Mouse (Mus musculus) midbrain, postnatal 0 days (tissue): ENCODE data around the gene Eipr1. TPM values are rescaled to one million over a fixed set of nuclear protein-coding genes. Genes with fewer than 3 reads are reported as not detected.

ENCODE experiments used
- ATAC-seq: fragments of 200-750 bp; cut with Nextera tagmentation; 2 replicates; pipeline ENCODE4 v1.8.0; 2017; ENCODE audit warnings: moderate number of reproducible peaks, mild to moderate bottlenecking, moderate TSS enrichment, moderate library complexity; ENCODE audit not compliant: low FRiP score
- DNase-seq: peaks from one replicate; pipeline ENCODE4 v3.0.0-alpha.2; 2015; ENCODE audit warnings: low spot score
- H3K27ac ChIP-seq: fragments of 300-500 bp; sonication (generic); 2 replicates; pipeline ENCODE4 v1.5.1; 2014; ENCODE audit warnings: low read depth, mild to moderate bottlenecking, low read length, mixed read lengths
- H3K27me3 ChIP-seq: fragments of 300-500 bp; sonication (generic); 2 replicates; pipeline ENCODE4 v1.6.1; 2014; ENCODE audit warnings: low read length, control low read depth, mixed read lengths; ENCODE audit not compliant: insufficient read depth
- H3K36me3 ChIP-seq: fragments of 300-500 bp; sonication (generic); 2 replicates; pipeline ENCODE4 v1.6.1; 2014; ENCODE audit warnings: low read length, control low read depth, mixed read lengths; ENCODE audit not compliant: insufficient read depth
- H3K4me1 ChIP-seq: fragments of 300-500 bp; sonication (generic); 2 replicates; pipeline ENCODE4 v1.6.1; 2014; ENCODE audit warnings: mild to moderate bottlenecking, control low read depth, antibody characterized with exemption, low read length, mixed read lengths; ENCODE audit not compliant: insufficient read depth
- H3K4me2 ChIP-seq: fragments of 300-500 bp; sonication (generic); 2 replicates; pipeline ENCODE4 v1.6.1; 2014; ENCODE audit warnings: low read depth, mild to moderate bottlenecking, low read length, mixed read lengths; ENCODE audit not compliant: poor library complexity, severe bottlenecking
- H3K4me3 ChIP-seq: fragments of 300-500 bp; sonication (generic); 2 replicates; pipeline ENCODE4 v1.5.1; 2014; ENCODE audit warnings: low read depth, mild to moderate bottlenecking, low read length, moderate library complexity
- H3K9ac ChIP-seq: fragments of 300-500 bp; sonication (generic); replicated peaks from 2 replicates; pipeline ENCODE4 v1.6.1; 2014; ENCODE audit warnings: mild to moderate bottlenecking, low read length, moderate library complexity, mixed read lengths; ENCODE audit not compliant: poor library complexity, severe bottlenecking
- H3K9me3 ChIP-seq: fragments of 300-500 bp; sonication (generic); 2 replicates; pipeline ENCODE4 v1.6.1; 2016; ENCODE audit warnings: low read length, control low read depth
- CTCF ChIP-seq: IDR thresholded peaks from 2 replicates; pipeline ENCODE4 v1.5.1; 2016; ENCODE audit warnings: antibody characterized with exemption, mild to moderate bottlenecking
- WGBS: fragments of 180-500 bp; shearing (Covaris S2); extraction: QIAGEN DNeasy Blood & Tissue Kit; methylation state at CpG from one replicate; pipeline ENCODE4 v1.1.7; 2014; 5-methylcytosine and 5-hydroxymethylcytosine counted together
- polyA plus RNA-seq: library from polyadenylated mRNA; unstranded; fragments of >200 nt; fragmentation: Nextera tagmentation; extraction: Ambion mirVana; gene quantifications from 2 replicates; pipeline ENCODE4 v1.2.1, GENCODE M21; 2015
- total RNA-seq: library from RNA; depleted of rRNA; stranded (reverse); fragments of >200 nt; gene quantifications from 2 replicates; pipeline ENCODE4 v1.2.3, GENCODE M21; 2014

Eipr1 gene
- total and polyA plus RNA-seq, 2 experiments from 2014 or later: 59.6 to 62.2 TPM

- WGBS: 65% methylated on average over 4 of the region's 4 CpGs
- TF ChIP-seq CTCF: no peak
- no peak for DNase-seq
Observed at GRCm38 (mm10) chr12:28899696-28900095, 148.1 kb downstream of the Eipr1 start.

GRCm38 (mm10) chr12:28900341-28900740, 148.7 kb downstream of the Eipr1 start:
- DNase-seq: no peak
- no peaks in the 10 kb centered on the region for H3K4me1 ChIP-seq
- H3K27ac ChIP-seq: no peak overlapping the region
- no peaks in the 10 kb centered on the region for H3K36me3 ChIP-seq
- H3K9ac ChIP-seq: no peak overlapping the region
- no peak for ATAC-seq
- no peak overlapping the region for H3K4me3 ChIP-seq
- TF ChIP-seq CTCF: no peak
- WGBS: 89% methylated on average over 4 of the region's 4 CpGs
- H3K9me3 ChIP-seq: no peaks in the 10 kb centered on the region
- H3K27me3 ChIP-seq: no peaks in the 10 kb centered on the region
- no peak overlapping the region for H3K4me2 ChIP-seq

More at GRCm38 (mm10) chr12:28899696-28900095, 148.1 kb downstream of the Eipr1 start:
- no peaks in the 10 kb centered on the region for H3K4me1 ChIP-seq
- no peaks in the 10 kb centered on the region for H3K36me3 ChIP-seq
- ATAC-seq: no peak
- H3K9ac ChIP-seq: no peak overlapping the region
- H3K27me3 ChIP-seq: no peaks in the 10 kb centered on the region
- H3K4me3 ChIP-seq: no peak overlapping the region
- H3K9me3 ChIP-seq: no peaks in the 10 kb centered on the region
- no peak overlapping the region for H3K4me2 ChIP-seq
- H3K27ac ChIP-seq: no peak overlapping the region

- 92% methylated on average over 3 of the region's 3 CpGs for WGBS
Observed at GRCm38 (mm10) chr12:28902132-28902531, 150.5 kb downstream of the Eipr1 start.

GRCm38 (mm10) chr12:28903082-28903481, 151.5 kb downstream of the Eipr1 start:
- no peak overlapping the region for H3K4me3 ChIP-seq
- whole genome bisulfite sequencing: 89% methylated on average over 4 of the region's 4 CpGs
- TF ChIP-seq CTCF: no peak
- ATAC-seq (no peak), DNase-seq (no peak)
- no peaks in the 10 kb centered on the region for H3K36me3 ChIP-seq
- no peaks in the 10 kb centered on the region for H3K27me3 ChIP-seq
- H3K4me1 ChIP-seq: no peaks in the 10 kb centered on the region; the same call in 1 of the 2 replicates
- no peak overlapping the region for H3K27ac ChIP-seq
- H3K9me3 ChIP-seq: no peaks in the 10 kb centered on the region
- H3K4me2 ChIP-seq: no peak overlapping the region
- no peak overlapping the region for H3K9ac ChIP-seq

More at GRCm38 (mm10) chr12:28902132-28902531, 150.5 kb downstream of the Eipr1 start:
- H3K27ac ChIP-seq: no peak overlapping the region
- H3K4me3 ChIP-seq: no peak overlapping the region
- no peak for TF ChIP-seq CTCF
- DNase-seq (no peak), ATAC-seq (no peak)
- no peak overlapping the region for H3K4me2 ChIP-seq
- no peaks in the 10 kb centered on the region for H3K27me3 ChIP-seq
- H3K4me1 ChIP-seq: no peaks in the 10 kb centered on the region
- no peaks in the 10 kb centered on the region for H3K9me3 ChIP-seq
- H3K9ac ChIP-seq: no peak overlapping the region
- H3K36me3 ChIP-seq: no peaks in the 10 kb centered on the region

GRCm38 (mm10) chr12:28905486-28905885, 153.9 kb downstream of the Eipr1 start:
- DNase-seq (no peak), ATAC-seq (no peak)
- H3K27me3 ChIP-seq: no peaks in the 10 kb centered on the region
- H3K36me3 ChIP-seq: no peaks in the 10 kb centered on the region
- no peak overlapping the region for H3K9ac ChIP-seq
- 86% methylated on average over 6 of the region's 6 CpGs for WGBS
- no peak overlapping the region for H3K4me3 ChIP-seq
- TF ChIP-seq CTCF: no peak
- no peaks in the 10 kb centered on the region for H3K9me3 ChIP-seq
- H3K4me1 ChIP-seq: no peaks in the 10 kb centered on the region; the same call in 1 of the 2 replicates
- H3K4me2 ChIP-seq: no peak overlapping the region
- H3K27ac ChIP-seq: no peak overlapping the region

GRCm38 (mm10) chr12:28906016-28906415, 154.4 kb downstream of the Eipr1 start:
- WGBS: 97% methylated on average over 1 of the region's 1 CpGs
- H3K36me3 ChIP-seq: no peaks in the 10 kb centered on the region
- no peaks in the 10 kb centered on the region for H3K27me3 ChIP-seq
- DNase-seq: no peak
- H3K4me3 ChIP-seq: no peak overlapping the region
- no peak for ATAC-seq
- no peak overlapping the region for H3K4me2 ChIP-seq
- H3K9ac ChIP-seq: no peak overlapping the region
- TF ChIP-seq CTCF: no peak
- peak overlapping the region; percentile 80 for H3K27ac ChIP-seq
- no peaks in the 10 kb centered on the region; the same call in 1 of the 2 replicates for H3K4me1 ChIP-seq
- H3K9me3 ChIP-seq: no peaks in the 10 kb centered on the region
